Mouse (Mus musculus) gastrocnemius, postnatal 4 days (tissue): ENCODE data around the gene Steap1. TPM values are rescaled to one million over a fixed set of nuclear protein-coding genes. Genes with fewer than 3 reads are reported as not detected.

Experiments
- DNase-seq, 2 experiments: peaks; one replicate each; pipeline ENCODE4 v3.0.0; 2021 to 2022; ENCODE audit warnings: low spot score in 2 of 2, mixed read lengths in 2 of 2
- long read RNA-seq, 2 experiments: library from polyadenylated mRNA; stranded (forward); transcript quantifications; one replicate each; pipeline ENCODE4 v2.0.0; 2021
- total RNA-seq, 2 experiments: library from RNA; stranded (reverse); gene quantifications; 2 replicates each; pipeline ENCODE4 v1.2.3; 2021

The Steap1 gene
- under 1 TPM; 0.76 to 0.80 TPM for total RNA-seq
- long read RNA-seq, experiment 1, result 0 reads
- long read RNA-seq, experiment 2, result 0 reads

DNA sequence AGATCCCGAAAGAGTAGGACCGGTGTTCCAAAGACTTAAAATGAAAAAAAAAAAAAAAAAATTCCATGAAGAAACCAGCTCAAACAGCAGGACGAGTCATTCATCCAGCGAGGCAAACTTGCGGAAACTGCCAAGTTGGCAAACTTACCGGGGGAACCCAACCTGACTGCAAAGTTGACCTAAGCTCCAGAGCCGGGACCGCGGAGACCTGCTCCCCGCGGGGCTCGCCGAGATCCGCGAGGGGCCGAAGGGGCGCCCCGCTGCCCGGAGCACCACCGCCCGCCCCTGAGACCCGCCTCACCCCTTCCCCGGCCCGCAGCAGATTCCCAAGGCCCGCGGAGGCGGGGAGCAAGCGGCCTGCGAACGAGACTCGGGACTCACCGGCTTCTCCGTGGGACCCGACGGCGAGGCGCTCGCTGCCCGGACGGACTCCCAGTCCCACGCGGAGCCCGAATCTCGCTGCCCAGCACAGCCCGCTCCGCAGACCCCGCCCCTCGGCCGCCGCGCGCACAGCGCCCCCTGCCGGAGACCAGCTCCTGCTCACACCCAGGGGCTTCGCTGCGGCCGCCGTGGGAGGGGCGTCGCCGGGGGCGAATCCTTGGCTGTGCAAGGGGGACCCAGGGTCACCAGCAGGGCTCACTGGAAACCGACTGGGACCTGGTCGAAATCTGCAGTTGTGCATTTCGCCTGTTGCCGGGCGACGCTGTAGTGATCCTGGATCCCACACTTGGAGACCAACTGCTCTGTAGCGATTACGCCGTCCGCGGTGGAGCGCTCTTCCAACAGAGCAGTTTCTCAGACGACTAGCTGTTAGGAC is at the start of gene Steap1:
TSS of gene Steap1 (minus strand) at position 461 of the 817 bp plus-strand sequence.
- DNase-seq, result peak; percentile 93 to 94

GRCm38 (mm10) chr5:5787106-5787505 is 38.0 kb upstream of the Steap1 start:
- no peak for DNase-seq

GRCm38 (mm10) chr5:5756392-5757019 is 7.4 kb upstream of the Steap1 start:
- DNase-seq, result no peak

DNA sequence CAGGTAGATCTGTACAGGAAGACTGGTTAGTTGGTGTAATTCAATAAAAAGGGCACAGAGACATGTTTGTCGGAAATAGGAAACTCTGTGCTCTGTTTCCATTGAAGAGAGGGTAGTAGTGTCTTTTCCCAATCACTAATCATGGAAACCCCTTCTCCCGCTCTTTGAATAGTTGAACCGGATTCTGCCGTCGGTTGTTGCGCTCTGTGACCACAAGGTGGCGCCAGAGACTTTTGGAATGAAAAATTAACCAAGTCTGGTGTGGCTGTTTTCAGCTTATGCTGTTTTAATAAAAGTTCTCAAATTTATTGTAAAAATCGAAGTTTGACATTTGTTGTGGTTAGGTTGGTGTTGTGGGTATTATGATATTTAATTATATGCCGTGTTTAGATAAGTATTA is 5.9 kb upstream of the Steap1 start:
- peak; percentile 34 to 43 for DNase-seq

DNA sequence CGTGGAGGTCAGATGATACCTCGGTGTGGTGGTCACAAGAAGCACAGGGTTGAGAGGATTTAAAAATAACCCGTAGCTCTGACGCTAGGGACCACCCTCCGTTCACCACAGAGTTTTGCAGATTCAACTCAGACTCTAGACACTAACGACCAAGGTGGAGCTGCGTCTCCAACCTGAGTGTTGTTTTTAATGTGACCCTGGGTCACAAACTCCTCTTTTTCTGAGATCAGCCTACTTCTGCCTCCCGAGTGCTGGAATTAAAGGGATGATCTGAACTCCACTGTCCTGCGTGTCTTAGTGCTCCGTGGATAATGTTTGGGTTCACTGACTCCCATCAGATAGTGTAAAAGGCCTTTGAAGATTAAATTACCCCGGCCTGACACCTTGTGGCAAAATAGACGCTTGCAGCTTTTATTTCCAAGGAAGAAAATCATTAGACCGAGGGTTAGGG is 671 bp upstream of the Steap1 start:
- DNase-seq, result no peak

DNA sequence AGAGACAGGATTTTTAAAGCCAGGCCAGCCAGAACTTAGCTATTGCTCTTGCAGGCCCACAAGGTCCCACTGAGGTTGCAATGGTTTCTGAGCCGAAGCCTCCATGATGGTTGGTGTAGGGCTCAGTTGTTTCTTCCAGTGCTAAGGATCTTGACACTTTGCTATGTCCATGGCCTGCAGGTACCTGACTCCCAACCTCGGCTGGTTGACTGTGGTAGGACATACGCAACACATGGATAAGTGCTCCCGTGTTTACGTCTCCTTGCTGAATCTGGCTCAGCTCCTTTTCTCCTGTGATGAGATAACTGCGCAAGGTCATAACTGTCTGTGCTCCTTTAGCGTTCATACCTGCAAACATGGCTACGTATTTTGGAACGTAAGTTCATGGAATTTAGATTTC is 14.7 kb downstream of the Steap1 start:
- no peak for DNase-seq

- no peak for DNase-seq
Observed at GRCm38 (mm10) chr5:5732858-5733257, 16.3 kb downstream of the Steap1 start.

- DNase-seq, result no peak
Observed at GRCm38 (mm10) chr5:5732208-5732607, 16.9 kb downstream of the Steap1 start.

- DNase-seq, result no peak
Observed at GRCm38 (mm10) chr5:5729904-5730303, 19.2 kb downstream of the Steap1 start.

DNA sequence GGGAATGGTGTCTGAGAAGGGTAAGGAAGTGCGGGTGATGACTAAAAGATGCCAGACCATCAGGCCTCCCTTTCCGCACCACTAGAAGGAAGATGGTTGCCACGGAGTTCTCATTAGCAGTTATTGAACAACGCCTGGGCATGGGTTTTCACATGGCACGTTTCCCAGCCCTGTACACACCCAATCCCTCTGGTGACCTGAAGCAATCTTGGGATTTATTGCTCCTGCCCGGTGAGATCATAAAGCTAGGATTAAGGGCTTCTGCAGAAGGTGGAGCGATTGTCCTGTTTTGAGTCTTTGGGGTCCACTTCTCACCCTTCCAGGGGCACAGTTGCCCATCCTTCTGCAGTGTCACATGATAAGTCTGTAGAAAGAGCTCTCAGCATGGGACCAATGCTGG is 26.9 kb downstream of the Steap1 start:
- no peak for DNase-seq

GRCm38 (mm10) chr5:5711032-5711431 is 38.1 kb downstream of the Steap1 start:
- no peak for DNase-seq

- no peak for DNase-seq
Observed at GRCm38 (mm10) chr5:5707341-5708278, 41.5 kb downstream of the Steap1 start.

- no peak for DNase-seq
Observed at GRCm38 (mm10) chr5:5705019-5705418, 44.1 kb downstream of the Steap1 start.

DNA sequence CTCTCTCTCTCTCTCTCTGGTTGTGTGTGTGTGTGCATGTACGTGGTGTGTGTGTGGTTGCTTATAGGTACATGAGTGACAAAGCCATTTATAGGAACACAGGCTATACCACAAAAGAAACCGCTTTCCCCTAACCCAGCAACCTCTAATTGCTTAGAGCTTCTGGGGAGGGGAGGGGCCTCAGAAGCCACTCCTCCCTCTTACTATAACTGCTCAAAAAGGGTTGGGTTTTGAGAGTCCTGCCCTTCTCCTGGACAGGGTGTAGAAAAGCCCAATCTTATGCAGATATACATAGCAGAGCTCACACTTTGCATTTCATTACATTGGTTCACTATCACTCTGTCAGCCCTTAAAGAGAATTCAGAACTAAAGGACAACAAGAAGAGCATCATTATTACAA is 48.7 kb downstream of the Steap1 start:
- DNase-seq, result no peak

DNA sequence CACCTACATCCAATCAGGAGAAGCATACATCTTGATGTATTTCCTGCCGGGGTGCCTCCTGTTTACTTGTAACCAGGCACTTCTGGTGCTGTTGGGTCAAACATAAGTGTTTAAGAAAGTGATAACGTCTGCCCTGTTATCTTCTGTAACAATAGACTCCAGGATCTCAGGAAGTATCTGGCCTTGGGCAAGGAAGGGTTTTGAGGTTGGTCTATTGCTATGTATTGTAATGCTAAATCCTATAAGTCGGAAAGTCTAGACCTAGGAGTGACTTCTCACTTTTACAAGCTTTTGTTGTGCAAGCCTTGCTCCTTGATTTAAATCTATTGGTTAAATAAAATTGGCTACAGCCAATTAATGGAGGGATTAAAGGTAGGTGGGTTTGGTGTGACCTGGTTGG is 50.3 kb downstream of the Steap1 start:
- no peak for DNase-seq

DNA sequence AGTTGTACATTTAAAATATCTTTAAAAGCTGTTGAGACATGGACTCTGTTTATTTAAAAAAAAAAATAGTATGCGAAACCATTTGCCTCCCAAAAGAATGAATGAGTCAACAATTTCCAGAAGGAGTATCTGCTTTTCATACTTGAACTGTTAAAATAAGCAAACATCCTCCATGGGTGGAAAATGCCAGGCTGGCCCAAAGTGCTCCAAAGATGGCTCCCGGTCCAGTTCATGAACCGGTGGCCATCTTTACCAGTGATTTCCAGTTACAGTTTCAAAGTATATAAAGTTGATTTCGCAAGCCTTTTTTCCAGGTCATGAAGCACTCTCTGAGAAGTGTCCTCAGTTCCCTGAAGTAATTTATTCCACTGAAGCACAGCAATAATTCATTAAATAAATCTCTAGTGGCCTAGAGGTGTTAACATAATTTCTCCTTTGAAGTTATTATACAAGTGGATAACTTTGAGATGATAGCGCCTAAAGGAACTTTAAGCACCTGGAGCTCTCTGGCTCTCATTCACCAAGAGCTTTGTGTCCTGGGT is 53.7 kb downstream of the Steap1 start:
- DNase-seq, result no peak

GRCm38 (mm10) chr5:5693956-5694653 is 55.0 kb downstream of the Steap1 start, which contains the start of gene Steap2:
TSS of gene Steap2 (minus strand) at chr5:5694578.
- DNase-seq, result peak; percentile 26 to 57

- no peak for DNase-seq
Observed at GRCm38 (mm10) chr5:5693541-5693955, 55.6 kb downstream of the Steap1 start.

DNA sequence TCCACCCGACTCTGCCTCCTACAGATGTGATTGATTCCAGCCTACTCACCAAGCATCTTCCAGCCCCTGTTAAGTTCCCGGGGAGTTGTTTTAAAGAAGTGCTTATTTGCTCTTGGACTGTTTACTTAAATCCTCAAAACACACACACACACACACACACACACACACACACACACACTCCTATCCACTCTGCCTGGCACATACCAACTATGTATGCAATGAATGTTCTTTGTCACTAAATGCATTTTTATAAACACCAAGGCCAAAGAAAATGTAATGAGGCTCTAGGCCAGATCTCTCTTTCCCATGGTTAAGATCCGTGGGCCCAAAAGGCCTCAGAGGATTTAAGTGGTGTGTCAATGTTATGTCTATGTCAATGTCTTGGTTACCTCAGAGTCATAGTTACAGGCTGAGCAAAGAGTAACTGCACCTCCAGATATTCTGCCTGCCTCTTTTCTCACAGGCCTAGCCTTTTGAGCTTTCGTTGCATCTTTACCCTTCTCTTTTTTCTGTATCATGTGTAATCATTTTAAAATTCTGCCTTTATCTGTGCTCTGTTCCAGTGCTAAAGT is 56.9 kb downstream of the Steap1 start:
- no peak for DNase-seq

DNA sequence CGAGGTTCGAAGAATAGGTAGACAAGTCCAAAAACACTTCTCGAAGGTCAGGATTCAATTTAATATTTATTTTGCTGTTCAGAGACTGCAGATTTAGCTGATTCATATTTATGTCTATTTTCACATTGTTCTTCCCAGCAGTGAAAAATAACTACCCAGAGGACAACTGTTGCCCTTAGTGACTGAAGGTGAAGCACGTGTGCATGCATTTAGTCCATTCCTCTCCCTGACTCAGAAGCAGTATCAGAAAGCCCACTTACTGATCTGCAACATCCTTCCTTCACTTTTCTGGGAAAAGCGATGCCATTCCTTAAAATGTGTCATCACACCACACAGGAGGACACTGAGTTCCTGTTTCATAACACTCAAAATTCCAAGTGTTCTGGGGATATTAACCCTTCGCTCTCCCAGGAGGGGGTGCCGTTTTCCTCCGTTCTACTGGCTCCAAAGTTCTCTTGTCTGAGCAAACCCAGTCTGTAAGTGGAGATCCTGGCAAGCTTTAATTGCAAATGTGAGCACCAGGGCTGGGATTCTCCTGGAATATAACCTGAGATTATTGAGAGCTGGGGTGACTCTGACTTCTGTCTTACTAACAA is 60.1 kb downstream of the Steap1 start:
- DNase-seq, result no peak
